Mouse (Mus musculus) bone marrow, adult 2 months (tissue): ENCODE measurements around the gene Usp19.

ENCODE experiments used
- CTCF ChIP-seq: fragments of 200-500 bp; IDR thresholded peaks from 2 replicates; pipeline ENCODE4 v1.5.1; 2011; ENCODE audit warnings: low read length, control low read depth; ENCODE audit not compliant: control insufficient read depth, insufficient read depth
- POLR2A ChIP-seq: fragments of 200-500 bp; IDR thresholded peaks from 2 replicates; pipeline ENCODE4 v1.6.1; 2011; ENCODE audit warnings: low read depth, mild to moderate bottlenecking, control low read depth, low read length, borderline replicate concordance; ENCODE audit not compliant: control insufficient read depth

DNA sequence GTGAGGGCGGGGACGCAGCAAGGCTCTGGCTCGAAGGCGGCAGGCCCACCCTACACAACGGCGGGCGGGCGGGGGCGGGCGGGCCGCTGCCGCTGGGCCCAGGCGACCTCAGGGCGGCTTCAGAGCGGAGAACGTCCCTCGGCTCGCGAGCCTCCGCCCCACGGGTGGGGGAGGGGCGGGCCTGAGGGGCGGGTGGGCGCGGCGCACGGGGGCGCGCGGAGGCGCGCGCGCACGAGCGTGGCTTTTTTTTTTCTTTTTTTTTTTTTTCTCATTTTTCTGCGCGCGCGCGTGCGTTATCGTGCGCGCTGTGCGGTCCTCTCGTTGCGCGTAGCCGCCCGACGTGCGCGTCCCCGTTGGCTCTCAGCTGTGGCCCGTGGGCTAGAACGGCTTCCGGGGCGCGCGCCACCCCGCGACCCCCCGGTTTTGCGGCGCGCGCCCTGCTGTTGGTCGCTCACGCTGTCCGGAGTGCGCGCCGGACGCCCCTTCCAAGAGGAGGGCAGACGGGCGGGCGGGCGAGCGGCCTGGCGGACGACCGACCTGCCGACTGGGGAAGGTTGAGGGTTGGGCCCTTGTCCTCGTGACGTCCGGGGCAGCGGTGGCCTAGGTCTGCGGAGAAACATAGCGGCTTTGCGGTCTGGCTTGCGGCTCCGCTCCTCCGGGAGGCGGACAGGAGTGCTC lies 27.0 kb downstream of the Usp19 start:
- TF ChIP-seq CTCF: no peak
- TF ChIP-seq POLR2A: no peak
